Mouse (Mus musculus) fat pad, adult 2 months (tissue): ENCODE measurements at regions not wholly inside any gene's neighbourhood (a gene's known extent, or its start where the extent isn't known, plus 50 kb on each side); places are given as distances from the start of the nearest gene placed in this dataset.

Experiments
- DNase-seq: peaks from one replicate; pipeline ENCODE4 v3.0.0-alpha.2; 2011; ENCODE audit warnings: low read depth, low spot score; ENCODE audit errors: extremely low read depth

DNA sequence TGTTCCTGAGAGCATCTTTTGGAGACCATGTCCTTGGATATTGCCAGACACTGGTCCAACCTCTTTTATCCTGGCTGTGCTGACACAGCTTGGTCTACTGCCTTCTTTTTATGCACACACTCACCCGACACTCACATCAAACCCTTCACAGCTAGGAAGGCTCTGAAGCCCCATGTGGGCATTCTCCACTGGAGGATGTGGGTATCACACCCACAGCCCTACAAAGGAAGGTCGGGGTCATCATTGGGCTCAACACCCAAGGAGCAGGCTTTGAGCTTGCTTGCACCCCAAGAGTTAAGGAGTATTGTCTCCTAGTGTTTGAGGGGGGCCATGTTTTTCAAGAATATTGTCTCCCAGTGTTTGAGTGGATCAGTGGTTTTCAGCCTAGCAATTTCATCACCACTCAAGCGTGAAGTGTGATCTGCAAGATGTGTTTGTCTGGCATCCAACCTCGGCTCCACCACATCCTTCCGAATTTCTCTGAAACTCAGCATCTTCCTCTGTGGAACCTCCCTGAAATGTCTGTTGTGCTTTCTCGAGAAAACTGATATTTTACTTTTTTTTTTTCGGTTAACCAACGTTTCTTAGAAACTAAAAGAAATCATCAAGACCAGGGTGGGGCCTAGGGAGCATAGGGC is 297.2 kb upstream of the Zmiz1 start:
- DNase-seq: no peak

DNA sequence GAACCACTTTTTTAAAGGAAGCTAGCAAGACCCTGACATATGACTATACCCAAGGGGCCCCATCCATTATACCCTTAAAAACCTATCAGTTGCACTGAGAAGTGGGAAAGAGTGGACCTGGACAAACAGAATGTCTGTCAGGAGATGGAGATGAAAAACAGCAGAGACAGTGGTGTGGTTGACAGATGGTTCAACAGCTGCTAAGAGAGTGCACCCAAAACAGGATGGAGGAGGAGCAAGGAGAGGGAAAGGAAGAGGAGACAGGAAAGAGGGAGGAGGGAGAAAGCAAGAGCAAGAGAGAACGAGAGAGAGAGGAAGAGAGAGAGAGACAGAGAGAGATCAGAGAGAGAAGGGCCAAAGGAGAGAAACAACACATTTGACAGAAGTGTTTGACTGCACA is 292.8 kb upstream of the Zmiz1 start:
- DNase-seq: no peak

- DNase-seq: no peak
Measured at GRCm38 (mm10) chr14:25167604-25168003, 291.4 kb upstream of the Zmiz1 start.

- DNase-seq: no peak
Measured at GRCm38 (mm10) chr14:25168310-25168709, 290.7 kb upstream of the Zmiz1 start.

GRCm38 (mm10) chr14:25173281-25173680 is 285.7 kb upstream of the Zmiz1 start:
- DNase-seq: no peak

GRCm38 (mm10) chr14:25173873-25174272 is 285.1 kb upstream of the Zmiz1 start:
- DNase-seq: no peak

DNA sequence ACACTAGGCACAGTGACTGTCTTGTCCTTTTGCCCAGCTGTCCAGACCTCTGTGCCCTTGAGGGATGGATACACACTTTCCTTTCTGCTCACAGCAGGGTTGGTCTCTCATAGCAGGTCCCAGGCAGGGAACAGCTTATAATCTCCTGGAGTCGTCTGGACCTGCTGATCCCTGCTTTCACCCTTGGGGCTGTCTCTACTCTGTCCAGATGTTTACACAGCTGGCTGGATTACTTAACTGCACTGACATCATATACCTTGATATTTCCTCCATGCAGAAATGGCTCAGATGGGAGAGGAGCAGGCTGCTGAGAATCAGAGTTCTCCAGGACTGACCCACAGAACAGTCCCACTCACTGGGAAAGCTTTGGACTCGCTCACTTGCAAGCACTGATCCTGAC is 284.6 kb upstream of the Zmiz1 start:
- no peak for DNase-seq

- no peak for DNase-seq
Measured at GRCm38 (mm10) chr14:25176206-25176605, 282.8 kb upstream of the Zmiz1 start.

DNA sequence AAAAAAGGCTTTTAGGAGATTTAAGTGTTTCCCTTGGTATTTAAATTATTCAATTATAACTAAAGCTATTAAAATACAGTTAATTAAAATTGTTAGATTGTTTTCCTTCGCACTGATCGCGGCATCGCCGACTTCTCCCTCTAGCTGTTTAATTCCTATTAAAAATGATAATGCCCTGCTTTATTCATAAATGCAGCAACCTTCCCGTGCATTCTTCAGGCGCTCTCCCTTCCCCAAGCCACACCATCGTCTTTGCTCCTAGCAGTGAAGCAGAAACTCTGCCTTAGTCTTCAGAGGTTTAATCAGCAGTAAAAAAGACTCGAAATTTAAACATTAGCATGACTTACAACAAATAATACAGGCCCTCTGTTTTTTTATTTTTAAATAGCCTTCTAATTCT is 278.9 kb upstream of the Zmiz1 start:
- DNase-seq: no peak

DNA sequence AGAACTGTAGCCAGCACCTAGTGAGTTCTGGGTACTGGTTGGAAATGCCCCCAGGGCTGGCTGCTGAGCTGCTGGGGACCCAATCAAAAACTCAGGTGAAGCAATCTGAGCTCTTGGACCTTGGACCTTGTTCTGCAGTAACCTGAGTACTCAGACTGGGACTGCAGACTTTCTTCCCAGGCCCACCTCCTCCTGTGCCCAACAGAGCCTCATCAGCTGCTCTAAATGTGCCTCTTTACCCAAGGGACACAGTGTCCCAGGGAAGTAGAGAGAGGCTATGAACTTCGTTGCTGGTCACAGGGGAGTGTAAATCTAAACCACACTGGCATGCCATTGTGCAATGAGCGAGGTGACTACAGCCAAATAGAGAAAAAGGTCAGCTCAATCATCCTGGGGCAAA is 277.6 kb upstream of the Zmiz1 start:
- no peak for DNase-seq

DNA sequence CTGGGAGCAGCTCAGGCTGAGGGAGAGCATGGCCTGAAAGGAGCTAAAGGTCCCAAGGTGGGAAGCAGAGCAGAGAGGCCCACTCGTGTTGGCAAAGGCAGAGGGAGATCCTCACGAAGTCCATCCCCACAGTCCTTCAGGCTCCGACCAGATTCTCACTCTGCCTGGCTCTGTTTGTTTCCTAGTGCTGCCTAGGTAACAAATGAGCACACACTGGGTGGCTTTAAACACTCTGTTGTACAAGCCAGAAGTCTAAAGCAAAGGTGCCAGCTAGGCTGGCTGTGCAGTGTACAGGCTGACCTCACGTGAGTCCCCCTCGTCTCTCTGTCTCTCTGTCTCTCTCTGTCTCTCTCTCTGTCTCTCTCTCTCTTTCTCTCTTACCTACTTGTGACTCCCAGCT is 274.9 kb upstream of the Zmiz1 start:
- no peak for DNase-seq

DNA sequence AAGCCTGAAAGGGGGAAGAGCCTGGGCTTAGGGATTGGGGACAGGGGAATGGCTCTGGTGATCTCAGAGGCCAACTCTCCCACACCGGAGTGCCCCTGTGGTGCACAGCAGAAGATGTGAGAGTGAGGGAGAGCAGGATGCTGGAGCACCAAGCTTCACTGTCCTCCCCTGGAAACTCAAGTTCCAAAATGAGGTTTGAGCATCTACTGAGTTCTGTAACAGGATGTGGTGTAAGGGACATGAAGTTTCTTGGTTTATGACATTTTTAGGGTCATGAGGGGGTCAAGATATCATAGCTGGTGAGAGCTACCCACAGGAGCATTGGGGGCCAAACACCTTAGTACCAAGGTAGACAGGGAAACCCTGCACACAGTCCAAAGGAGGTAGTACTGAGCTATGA is 274.1 kb upstream of the Zmiz1 start:
- DNase-seq: no peak

DNA sequence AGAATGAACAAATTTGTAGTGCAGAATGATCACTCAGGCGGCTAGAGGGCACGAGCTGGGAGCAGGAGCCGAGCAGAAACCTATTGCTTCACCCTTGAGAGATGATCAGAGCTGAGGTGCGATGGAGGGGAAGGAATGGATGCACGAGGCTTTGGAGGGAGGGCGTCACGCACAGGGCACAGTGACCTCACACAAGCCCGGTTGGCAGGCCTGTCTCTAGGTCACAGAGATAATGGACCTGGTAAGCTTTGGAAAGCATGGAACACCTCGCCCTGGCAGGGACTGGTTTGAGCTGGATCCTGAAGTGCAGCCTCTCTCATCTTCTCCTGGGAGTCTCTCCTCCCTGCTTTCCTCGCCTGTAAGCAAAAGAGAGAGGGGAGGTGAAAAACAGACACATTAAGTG is 273.4 kb upstream of the Zmiz1 start:
- no peak for DNase-seq

DNA sequence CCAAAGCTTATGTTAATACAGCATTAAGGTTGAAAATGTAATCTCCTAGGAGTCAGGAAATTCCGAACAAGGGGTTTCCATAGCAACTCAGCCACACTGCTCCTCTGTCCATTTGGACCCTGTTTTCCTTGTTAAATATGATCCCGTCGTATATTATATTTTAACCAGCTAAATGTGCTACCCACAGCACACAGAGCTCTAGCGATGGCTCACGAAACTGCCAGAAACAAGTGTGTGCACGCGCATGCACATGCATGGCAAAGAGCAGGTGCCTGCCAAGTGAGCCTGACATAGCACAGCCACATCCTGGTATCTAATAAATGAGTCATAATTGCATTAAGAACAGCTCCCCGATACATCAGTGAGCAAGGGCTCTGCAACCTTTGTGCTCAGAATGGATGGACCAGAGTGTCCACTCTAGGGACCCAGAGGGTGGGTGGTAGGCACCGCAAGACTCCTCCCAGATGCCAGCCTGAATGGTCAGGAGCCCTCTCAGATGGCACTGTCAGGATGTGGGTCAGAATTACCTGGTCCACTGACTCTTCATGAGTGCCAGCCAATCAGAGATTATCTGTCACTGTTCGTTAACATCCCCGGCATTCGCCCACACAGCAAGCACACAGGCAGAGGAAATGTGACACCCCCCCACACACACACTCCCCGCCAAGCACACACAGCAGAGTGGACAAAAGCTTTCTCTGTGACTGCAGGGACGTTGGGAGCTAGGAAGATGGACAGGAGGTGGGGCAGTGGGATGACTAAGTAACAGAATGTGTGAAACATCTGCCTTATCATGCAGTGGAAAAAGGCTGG is 272.8 kb upstream of the Zmiz1 start:
- DNase-seq: no peak

- no peak for DNase-seq
Measured at GRCm38 (mm10) chr14:25187715-25188114, 271.3 kb upstream of the Zmiz1 start.

DNA sequence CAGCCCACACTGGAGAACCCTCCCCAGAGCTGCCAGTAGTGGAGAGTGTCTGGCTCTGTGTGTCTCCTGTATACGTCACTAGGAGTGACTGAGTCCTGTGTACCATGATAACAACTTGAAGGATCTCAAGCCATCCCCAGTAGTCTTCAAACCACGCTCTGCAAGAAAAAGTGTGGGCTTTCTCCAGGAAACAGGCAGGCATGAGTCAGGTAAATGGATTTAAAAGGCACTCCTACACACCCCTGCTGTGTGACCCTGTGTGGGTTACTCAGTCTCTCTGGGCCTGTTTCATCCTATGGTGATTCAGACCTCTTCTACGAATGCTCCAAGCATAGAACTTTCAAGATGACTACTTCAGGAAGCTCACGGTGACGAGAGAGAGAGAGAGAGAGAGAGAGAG is 269.7 kb upstream of the Zmiz1 start:
- DNase-seq: no peak

DNA sequence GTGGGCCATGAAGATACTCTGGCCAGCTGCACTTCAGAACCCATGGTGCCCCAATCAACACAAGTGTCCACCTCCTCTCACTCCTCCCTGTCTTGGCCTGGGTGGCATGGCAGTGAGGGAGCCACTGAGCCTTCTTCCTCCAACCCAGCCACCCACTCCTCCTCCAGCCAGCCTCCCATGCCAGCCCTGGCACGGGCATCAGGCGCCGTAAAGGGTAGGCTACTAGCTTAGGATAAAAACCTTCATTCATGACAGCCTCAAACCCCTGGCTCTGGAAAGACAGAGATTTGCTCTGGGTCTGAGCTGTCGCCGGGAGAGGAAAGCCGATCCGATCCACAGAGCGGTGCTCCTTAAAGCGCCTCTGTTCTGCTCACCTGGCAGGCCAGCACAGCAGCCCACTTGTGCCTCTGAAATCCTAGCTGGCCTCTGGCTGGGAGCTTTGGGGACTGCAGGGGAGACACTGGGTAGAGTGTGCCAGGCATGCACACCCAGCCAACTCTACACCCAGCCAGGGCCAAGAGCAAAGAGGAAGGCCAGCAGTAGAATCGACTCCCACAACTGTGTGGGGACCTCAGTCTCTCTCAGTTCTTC is 268.2 kb upstream of the Zmiz1 start:
- no peak for DNase-seq

DNA sequence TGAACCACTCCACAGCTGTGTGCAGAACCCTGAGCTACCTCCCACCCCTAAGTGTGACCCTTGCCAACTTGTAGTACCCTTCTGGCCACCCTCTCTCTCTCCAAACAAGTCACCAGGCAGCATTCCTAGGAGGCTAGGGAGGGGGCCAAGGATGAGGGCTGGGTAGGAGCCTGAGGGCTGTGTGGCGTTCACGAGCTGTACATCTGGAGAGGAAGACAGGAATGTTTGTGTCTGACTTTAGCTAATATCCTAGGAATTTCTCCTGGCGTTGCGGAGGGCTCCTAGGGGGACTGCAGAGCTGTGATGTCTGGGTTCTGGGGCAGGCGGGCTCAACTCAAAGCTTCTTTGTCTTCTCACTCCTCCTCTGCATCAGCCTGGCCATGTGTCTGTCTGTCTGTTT is 262.2 kb upstream of the Zmiz1 start:
- no peak for DNase-seq

DNA sequence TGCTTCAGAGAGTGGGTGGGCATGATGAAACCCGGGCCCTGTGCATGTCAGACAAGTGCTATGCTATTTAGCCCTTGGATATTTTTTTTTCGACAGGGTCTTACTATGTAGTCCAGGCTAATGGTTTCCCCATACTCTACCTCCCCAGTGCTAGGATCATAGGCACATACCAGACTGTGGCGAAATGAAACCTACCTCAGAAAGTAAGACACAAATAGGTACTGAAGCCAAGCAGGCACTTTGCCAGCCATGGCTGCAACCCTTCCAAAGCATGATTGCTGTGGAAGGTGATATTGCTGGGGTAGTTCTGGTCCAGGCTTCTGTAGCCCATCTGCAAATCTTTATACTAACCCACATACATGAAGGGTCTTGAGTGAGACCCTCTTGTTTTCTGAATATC is 259.1 kb upstream of the Zmiz1 start:
- DNase-seq: peak; percentile 74

DNA sequence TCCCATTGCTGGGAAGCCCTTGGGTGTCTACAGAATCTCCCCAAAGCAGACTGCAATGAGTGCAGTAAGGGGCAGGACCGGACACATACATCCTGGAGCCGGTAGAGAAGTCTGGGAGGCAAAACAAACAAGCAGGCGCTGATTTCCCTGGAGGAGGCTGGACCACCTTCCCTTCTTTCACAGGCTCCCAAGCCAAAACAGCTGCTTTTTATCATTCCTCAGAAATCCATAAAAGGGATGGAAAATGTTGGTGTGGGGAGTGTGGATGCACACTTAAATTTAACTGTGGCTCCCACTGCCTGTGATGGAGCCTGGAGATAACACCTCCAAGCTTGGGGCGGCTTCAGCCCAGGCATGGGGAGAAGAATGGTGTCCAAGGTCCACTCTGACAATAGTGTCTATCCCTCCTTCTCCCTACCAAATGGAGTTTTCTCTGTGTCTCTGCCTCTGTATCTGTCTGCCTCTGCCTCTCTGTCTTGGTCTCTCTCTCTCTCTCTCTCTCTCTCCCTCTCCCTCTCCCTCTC is 258.3 kb upstream of the Zmiz1 start:
- no peak for DNase-seq

GRCm38 (mm10) chr14:25202312-25202711 is 256.7 kb upstream of the Zmiz1 start:
- DNase-seq: no peak

- DNase-seq: no peak
Measured at GRCm38 (mm10) chr14:25204091-25204490, 254.9 kb upstream of the Zmiz1 start.
